Mouse (Mus musculus): ENCODE results near the gene Csnk2a2.

Csnk2a2 gene

DNA sequence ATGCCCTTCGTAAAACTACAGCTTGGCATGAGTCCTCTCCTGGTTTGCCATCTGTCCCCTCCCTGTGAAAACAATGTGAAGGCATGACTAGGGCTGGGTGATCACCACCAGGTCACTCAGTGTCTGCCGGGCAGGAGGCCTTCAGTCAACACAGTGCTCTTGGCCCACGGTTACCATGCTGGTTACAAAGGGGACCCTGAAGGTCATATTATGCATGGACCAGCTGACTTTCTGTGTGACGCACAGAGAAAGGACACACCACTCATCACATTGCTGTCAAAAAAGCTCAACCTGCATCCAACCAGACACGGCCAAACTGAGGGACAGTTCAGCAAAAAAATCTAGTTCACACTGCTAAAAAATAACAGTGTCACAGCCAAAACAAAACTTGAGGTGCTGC is at the start of gene Csnk2a2:
Gene Csnk2a2 (minus strand): TSS at position 34 of the 400 bp plus-strand sequence.
- no peak for DNase-seq

DNA sequence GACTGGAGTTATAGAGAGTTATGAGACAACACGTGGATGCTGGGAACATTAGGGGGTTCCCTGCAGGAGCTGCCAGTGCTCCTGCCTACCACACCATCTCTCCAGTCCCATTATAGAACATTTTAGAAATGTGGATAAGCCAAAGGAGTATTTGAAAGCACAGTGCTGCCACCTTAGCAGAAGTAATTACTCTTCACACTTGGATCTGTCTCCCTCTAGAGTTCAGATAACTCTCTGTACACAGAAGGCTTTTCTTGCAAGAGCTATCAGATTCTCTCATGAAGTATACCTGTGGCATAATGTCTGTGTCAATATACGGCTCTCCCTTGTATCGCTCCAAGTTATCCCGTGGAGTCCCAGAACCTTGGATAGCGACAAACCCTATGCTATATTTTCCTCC is 49.6 kb upstream of the Csnk2a2 start:
- DNase-seq, result no peak

DNA sequence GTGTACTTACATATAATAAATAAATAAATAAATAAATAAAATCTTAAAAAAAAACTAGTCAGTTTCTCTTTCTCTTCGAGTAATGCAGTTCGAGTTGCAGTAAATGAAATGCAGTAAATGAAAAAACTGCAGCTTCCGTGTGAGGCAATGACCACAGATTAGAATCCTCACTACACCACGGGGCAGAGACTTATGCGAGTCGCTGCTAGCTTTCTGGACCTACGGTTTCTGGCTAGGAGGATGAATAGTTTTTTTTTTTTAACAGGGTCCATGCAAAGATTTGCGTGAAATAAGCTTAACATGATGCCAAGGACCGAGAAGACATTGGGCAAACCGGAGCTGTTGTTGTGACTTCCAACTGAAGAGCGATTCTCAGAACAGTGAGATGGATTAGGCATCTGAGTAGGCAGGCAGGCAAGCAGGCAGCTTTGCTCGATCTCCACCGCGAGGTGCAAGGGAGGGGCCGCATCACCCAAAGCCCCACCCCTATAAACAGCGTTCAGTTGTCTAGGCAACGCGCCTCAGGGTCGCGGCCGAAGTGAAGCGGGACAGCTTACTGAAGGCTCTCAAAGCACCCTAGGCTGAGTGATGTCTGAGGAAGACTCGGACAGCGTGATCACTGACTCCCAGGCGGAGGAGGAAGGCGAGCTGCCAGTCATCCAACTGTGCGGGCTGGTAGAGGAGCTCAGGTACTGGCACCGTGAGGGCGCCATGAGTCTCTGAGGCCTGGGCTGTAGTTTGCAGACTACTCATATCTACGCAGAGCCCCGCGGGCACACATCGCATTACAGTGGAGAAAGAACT is 43.9 kb upstream of the Csnk2a2 start, which contains the start of gene Ccdc113:
Gene Ccdc113 (plus strand): TSS at position 502 of the 804 bp plus-strand sequence.
- peak; percentile 58 to 62 for DNase-seq

DNA sequence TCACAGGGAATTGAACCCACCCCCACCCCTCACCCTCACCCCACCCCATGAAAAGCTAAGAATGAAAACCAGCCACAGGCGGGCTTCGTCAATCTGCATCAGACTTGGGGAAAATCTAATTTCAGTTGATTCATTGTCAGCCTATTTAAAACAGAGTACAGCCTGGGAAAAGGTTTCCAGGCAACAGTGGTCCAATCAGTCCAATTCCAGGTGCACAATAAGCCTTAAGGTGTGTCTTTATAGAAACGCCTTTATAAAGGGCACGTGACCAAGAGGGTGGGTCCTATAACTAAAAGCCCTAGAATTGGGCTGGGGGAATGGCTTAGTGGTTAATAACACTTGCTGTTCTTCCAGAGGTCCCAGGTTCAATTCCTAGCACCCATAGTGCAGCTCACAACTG is 42.4 kb upstream of the Csnk2a2 start:
- DNase-seq, result no peak

DNA sequence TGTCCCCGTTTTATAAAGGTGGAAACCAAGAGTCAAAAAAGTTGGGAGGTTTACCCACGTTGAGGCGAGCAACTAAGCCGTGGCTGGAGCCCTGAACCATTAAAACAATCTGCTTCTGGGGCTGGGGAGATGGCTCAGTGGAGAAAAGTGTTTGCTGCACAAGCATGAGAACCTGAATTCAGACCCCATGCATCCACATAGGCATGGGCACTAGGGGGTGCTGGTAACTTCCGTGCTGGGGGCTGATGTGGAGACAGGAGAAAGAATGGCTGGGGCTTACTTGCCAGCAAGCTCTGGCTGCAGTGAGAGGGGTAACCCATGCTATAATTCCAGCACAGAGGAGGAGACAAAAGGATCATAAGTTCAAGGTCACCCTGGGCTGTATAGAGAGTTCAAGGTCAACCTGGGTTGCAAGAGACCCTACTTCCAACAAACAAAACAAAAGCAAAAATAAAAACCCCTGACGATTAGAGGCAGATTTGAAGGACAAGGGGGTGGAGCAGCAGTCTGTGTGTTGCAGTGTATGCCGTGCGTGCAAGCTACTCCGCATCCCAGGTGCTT is 39.0 kb upstream of the Csnk2a2 start:
- no peak for DNase-seq

DNA sequence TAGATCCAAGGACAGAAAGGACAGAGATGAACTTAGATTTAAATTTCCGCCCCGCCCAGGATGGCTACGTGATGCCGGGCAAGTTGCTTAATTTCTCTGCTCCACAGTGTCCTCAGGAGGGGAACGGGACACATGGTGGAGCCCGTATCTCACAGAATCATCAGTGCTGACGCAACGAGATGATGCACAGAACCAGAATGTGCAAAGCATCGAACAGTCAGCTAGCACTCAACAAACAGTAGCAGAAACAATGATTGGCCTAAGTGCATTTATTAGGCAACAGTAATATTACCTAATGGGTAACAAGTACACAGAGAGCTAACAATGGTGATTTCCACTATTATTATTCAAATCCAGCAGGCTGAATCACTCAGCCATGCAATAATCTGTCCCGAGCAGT is 38.4 kb upstream of the Csnk2a2 start:
- no peak for DNase-seq

DNA sequence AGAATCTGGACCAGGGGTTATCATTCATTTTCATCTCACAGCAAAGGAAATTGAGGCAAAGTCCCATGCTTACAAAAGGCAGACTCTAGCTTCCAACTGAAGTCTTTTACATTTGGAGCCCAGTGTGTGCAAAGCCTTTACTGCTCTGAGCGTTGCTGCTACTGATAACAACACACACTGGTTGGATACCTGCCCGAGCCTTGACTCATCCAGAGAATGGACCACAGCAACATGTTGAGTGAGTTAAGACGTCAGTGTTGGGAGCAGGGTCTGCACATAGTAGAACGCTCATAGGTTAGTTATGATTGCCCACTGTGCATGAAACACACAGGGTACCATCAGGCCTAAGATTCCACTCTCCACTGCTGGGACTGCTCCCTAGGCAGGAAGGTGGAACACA is 34.2 kb upstream of the Csnk2a2 start:
- DNase-seq, result no peak

DNA sequence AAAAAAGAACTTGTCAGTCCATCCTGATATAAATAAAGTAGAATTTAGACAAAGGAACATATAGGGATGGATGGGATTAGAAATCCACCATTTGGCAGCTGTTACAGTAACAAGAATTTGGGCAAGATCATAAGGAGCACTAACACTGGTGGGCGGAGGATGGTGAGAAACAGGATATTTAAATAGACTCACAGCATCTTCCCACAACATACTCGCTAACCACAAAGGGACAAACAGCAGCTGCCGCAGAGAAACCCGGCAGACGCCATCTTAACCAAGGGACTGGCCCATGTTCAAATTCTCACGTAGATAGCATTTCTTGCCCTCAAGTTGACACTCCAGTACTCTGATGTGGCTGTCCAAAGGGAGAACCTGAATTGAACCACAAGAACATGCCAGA is 27.1 kb upstream of the Csnk2a2 start:
- no peak for DNase-seq

DNA sequence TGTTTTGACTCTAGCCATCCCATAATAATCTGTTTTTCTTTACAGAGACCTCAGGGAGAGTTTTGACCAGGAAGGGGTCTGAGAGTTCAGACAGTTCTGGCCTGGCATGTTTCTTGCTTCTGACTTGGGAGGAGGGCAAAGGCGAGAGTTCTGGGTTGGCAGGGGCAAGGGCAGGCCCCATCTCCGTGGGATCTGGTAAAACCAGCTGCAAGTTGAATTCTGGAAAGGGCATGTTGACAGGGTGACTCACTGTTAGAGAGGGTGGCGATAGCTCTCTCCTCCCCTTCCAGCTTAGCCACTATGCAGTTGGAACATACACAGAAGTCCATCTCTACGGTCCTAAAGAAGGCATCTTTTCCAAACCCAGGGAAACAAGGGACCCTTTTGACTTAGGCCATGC is 23.4 kb upstream of the Csnk2a2 start:
- DNase-seq, result no peak

DNA sequence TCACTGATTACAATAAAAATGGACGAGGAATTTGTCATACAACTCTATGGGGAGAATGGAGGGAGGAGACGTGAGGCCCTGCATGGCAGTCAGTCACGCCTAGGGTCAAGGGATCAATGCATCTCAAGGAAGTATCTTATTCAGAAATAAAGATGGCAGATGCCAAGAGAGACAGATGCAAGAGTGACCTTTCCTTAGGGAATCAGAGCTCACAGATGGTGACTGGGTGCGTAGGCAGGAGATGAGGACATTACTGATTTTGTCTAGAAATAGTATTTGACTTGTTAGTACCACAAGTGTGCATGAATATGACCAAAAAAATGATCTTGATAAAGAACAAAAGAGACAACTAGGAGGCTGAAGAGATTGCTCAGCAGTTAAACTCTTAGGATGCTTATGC is 22.4 kb upstream of the Csnk2a2 start:
- no peak for DNase-seq

DNA sequence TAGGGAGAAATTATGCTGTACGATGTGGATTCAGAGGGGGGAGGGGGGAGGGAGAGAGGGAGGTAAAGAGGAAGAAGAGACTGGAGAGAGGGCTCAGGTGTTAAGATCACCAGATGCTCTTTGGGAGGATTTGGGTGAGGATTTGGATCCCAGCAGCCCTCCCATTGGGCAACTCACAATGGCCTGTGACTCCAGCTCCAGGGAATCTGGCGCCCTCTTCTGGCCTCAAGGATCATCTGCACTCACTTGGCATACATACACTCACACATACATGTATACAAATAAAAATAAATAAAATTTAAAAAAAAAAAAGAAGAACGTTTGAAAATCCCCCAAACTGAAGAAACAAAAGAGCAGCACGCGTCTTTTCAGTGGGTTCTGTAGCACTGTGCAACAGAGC is 16.4 kb upstream of the Csnk2a2 start:
- DNase-seq, result no peak

DNA sequence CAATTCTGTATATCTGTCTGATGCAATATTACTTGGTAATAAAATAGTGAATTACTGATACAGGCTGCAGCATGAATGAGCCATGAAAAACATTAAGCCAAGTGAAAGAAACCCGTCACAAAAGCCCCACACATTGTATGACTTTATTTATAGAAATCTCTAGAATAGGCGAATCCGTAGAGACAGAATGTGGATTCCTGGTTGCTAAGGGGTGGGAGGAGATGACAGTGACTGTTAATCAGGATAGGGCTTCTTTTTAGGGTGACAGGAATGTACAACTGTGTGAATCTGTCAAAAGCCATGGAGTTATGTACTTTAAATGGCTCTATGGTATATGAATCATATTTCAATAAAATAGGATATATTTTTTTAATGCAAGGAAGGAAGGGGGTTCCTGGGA is 15.8 kb upstream of the Csnk2a2 start:
- DNase-seq, result no peak

DNA sequence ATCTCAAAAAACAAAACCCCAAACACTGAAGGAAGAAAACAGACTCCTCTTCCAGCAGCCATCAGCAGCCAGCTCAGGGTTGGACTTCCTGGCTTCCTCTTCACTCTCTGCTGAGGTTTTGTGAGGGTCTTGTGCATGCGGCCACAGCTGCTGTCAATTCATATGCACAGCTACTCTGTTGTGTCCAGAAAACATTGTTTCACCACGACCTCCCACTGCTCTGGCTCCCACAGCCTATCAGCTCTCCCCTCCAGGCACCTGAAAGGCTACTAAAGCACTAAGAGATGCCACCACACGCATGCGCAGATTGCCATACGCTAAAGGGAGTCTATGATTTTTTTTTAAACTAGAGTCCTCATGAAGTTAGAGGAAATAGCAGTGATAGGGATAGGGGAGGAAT is 15.0 kb upstream of the Csnk2a2 start:
- DNase-seq, result no peak

DNA sequence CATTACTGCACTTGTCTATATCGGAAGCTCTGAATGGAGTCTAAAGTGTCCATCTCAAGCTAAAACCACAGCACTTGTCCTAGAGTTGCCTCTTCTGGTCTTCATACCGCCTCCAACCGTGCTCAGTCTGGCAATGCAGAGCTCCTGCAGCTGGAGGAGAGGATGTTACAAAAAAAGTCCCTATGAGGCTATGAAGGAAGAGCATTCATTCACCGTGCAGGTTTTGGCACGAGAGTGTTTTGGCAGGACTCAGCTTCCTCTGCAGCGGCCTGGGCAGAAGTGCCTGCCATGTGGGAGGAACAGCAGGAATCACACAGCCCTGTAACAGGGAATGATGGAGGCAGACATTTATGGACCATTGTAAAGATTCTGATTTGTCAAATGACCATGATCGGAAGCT is 12.6 kb upstream of the Csnk2a2 start:
- no peak for DNase-seq

DNA sequence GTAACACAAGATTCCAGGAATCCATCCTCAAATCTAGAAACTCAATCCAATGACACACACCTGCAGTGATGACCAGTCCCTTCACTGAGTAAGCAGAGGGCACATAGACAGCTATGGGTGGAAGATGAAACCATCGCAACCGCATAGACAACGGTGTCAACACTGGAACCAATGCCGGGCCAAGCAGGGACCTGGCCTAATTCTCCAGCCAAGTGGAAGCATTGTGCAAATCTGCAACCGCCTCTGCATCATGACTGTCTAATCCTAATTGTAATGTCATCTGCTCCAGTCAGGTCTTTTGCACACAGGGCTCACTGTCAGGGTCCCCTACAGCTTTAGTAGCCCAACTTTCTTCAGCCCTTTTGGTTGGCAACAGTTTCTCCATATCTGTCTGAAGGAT is 10.6 kb upstream of the Csnk2a2 start:
- no peak for DNase-seq

DNA sequence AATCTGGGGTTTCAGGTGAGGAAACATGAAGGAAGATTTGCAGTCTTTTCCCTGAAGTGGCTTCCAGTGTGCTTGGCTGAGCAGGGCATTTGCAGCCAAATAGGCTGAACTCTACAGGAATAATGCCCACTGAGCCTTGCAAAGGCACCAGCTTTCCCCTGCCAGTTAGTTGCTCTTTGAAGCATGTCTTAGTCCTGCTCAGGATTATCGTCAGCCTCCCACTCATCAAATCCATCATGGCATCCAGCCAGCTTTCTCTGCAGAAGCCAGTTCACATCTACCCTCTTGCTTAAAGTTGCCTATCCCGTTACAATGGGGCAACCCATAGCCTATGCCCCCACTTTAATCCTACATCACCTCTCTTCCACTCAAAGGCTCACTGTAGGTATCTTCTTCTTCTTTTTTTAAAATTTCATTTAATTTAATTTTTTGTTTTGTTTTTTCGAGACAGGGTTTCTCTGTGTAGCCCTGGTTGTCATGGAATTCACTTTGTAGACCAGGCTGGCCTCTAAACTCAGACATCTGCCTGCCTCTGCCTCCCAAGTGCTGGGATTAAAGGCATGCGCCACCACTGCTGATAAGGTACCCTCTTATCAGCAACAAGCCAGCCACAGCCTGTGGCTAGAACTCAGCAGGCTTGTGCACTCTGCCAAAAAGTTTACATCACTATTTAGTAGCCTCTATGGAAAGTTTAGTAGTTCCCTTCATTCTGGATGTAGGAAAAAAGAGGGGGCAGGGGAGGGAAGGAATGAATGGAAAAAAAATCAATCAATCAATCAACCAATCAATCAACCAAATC is 9.6 kb upstream of the Csnk2a2 start:
- DNase-seq, result no peak

DNA sequence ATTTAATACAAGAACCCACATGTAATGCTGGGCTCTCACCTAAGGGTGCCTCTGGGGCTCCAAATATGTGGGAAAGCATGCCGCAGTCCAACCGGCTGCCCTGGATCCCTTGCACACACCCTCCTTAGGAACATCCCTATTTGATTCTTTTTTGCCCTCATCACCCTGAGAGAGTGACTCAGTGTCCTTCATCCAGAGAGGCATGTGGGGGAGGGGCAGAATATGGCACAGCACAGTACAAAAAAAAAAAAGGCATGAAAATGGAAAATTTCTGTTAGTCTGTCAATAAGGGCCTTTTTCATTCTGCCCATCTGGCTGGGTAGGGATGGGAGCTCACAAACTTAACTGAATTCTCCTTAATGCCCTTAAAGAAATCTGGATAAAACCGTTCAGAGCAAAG is 8.0 kb upstream of the Csnk2a2 start:
- DNase-seq, result no peak

DNA sequence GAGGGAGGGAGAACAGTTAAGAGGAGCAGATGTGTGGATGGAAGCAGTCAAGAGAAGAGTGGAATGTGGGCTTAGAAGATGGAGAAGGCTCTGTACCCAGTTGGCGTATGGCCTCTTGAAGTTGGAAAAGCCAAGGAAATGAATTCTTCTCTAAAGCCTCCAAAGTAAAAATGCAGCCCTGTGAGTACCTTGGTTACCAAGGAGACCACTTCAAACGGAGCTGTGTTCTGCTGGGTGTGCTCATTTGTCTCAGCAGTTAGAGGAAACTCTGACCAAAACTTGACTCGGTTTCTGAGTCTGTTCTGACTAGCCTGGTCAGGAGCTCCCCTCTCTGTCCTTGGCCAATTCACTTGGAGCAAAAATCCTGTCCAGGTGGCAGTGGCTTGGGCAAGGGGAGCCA is 6.6 kb upstream of the Csnk2a2 start:
- no peak for DNase-seq

DNA sequence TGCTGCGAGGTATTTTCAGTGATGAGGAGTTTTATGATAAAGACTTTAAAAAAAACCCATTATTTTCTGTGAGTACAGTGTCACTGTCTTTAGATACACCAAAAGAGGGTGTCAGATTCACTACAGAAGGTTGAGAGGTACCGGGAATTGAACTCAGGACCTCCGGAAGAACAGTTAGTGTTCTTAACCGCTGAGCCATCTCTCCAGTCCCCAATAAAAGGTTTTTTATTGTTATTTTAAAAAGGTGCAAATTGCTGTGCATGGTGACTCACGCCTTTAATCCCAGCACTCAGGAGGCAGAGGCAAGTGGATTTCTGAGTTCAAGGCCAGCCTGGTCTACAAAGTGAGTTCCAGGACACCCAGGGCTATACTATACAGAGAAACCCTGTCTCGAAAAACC is 5.6 kb upstream of the Csnk2a2 start:
- DNase-seq, result no peak

DNA sequence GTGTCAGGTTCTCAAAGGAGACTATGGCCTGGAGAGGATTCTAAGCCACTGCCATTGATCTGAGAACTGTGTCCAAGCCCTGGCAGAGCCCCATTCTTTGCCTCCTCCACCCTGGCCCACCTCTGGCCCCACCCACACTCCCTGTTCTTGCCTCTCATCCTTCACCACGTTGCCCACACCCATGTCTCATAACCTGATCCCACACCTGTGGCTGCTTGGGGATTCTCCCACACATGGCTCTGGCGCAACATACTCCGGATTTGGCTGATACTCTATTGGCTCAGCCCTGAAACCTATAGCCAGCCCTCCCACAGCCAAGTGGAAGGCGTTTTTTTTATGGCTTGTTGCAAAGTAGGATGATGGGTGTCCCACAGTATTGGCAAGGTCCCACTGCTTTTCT is 2.2 kb upstream of the Csnk2a2 start:
- DNase-seq, result no peak

DNA sequence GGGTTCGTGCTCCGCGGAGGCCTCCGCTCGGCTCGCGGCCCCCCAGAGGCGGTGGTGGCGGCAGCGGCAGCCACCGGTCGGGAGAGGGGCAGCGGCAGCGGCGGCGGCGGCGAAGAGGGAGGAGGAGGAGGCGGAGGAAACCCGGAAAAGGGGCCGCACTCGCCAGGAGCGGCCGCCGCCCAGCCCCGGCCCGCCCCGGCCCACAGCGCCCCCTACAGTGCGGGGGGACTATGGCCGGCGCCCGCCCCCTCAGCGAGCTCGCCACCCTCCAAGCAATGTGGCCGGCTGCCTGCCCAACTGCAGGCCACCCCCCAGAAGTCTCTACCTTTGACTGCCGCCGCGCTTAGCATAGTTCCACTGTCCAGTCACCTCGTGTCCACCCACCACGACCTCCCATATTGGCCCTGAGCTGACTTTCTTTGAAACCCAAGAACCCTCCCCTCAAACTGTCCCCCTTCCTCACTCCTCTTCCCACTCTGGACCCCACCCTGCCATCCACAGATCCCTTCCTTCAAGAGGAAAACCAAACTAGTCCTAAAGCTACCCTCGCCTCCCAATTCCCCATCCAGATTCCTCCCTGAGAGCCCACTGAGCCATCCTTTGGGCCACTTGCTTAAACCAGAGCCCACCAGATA is 1.0 kb downstream of the Csnk2a2 start:
- DNase-seq, result peak; percentile 80 to 88

DNA sequence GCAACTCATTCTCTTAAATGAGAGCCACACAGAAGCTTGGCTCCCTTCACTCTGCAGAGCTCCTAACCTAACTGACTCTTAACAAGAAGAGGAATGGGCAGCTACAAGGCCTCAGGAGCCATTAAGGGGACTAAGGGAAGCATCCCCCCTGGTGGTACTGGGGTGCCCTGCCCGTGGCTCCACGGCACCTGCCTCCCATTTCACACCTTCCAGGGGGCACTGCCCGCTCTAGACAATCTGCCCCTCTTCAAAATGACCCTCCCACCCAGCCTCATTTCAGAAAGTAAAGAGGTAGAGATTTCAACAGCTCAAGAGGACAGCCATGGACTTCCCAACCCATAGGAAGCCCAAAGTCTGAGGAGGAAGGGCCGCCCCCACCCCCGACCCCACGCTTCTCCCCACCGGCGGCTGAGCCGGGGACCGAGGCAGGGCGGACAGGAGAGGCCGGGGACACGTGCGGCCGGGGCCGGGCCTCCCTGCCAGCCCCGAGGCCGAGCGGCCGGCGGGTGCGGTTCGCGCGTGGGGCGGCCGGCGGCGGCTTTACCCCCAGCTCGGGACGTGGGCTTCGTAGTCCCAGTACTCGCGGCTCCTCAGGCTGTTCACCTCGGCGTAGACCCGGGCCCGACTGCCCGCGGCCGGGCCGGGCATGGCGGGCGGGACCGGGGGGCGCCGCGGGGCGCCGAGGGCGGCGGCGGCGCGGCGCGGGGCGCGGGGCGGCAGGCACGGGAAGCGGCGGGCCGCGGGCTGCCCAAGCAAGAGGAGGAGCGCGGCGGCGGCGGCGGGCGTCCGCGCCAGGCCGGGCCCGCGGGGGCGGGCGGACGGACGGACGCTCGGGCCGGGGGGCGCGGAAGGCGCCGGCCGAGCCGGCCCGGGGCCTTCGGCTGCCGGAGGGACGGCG is 1.8 kb downstream of the Csnk2a2 start:
- DNase-seq, result no peak

Data from cerebellum, postnatal 36 days (tissue).